Mouse (Mus musculus): Measurements from ENCODE around the gene Tfap4. TPM values are rescaled to one million over a fixed set of nuclear protein-coding genes. Genes with fewer than 3 reads are reported as not detected.
A peak's percentile ranks its signal among the peaks of the same experiment; 100 is the strongest.

Tfap4 gene
- 13.2 and 14.9 TPM in 2 replicates for polyA plus RNA-seq (2015; fragmentation: Nextera tagmentation; extraction: Ambion mirVana)

DNA sequence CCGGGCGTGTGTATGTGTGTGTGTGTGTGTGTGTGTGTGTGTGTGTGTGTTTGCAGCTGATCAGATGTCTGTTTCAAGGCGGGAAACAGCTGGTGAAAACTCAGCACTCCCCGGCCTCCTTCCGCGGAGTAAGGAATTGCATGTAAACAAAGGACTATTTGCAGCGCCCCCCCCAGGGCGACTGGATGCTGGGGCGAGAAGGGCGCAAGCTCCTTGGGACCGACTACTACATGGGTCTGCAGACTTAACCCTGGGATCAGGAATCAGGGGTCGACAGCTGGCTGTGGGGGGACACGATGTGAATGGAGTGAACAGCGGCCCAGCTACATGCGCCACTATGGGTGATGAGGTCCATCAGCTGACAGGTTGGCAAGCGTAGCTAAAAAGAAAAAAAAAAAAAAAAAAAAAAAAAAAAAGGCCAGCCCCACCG, at the start of gene Tfap4:
Tfap4 (minus strand) TSS at position 140 of the 430 bp plus-strand sequence.
- peak within 1 kb of the TSS; percentile 90 for H3K4me2 ChIP-seq (ENCODE audit: low read length)
- H3K4me1 ChIP-seq (replicated peaks; ENCODE audit: control insufficient read depth, insufficient read depth, low read length), result peaks cover 20% of the 10 kb centered on the region
- peak; percentile 14 for ATAC-seq
- H3K4me3 ChIP-seq (replicated peaks; ENCODE audit: low read length), result peak within 1 kb of the TSS; percentile 70
- WGBS, result 0% methylated on average over 15 of the region's 17 CpGs
- peak within 1 kb of the TSS; percentile 93 for H3K27ac ChIP-seq (ENCODE audit: low read length)
- H3K9ac ChIP-seq (replicated peaks; ENCODE audit: low read depth, low read length), result peak within 1 kb of the TSS; percentile 76
- no peaks in the 10 kb centered on the region for H3K9me3 ChIP-seq (ENCODE audit: control insufficient read depth, low read length)
- H3K27me3 ChIP-seq (replicated peaks; ENCODE audit: control insufficient read depth, insufficient read depth, low read length), result no peaks in the 10 kb centered on the region
- H3K36me3 ChIP-seq (ENCODE audit: control insufficient read depth, insufficient read depth), result no peaks in the 10 kb centered on the region

DNA sequence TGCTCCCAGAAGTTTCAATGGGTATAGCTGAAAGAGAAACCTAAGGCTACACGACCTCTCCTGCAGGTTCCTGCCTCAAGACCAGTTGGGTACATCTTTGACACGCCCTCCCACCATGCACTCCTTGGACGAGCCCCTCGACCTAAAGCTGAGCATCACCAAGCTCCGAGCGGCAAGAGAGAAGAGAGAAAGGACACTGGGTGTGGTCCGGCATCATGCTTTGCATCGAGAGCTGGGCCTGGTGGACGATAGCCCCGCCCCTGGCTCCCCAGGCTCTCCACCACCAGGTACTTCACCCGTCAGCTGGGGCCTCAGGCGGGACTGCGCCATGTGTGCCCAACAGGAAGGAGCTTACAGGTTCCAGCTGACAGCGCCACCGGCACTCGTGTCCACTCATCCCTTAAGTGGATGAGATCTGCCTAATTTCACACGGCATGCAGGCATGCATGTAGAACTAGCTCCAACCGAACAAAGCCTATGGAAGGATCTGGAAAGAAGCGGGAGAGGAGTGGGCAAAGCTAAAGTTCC, 48.9 kb upstream of the Tfap4 start:
- no peak overlapping the region for H3K4me3 ChIP-seq (replicated peaks; ENCODE audit: low read length)
- 83% methylated on average over 19 of the region's 19 CpGs for WGBS
- ATAC-seq, result no peak
- peaks cover 15% of the 10 kb centered on the region for H3K4me1 ChIP-seq (replicated peaks; ENCODE audit: control insufficient read depth, insufficient read depth, low read length)
- no peaks in the 10 kb centered on the region for H3K9me3 ChIP-seq (ENCODE audit: control insufficient read depth, low read length)
- no peak overlapping the region for H3K9ac ChIP-seq (replicated peaks; ENCODE audit: low read depth, low read length)
- H3K4me2 ChIP-seq (ENCODE audit: low read length), result no peak overlapping the region
- H3K27ac ChIP-seq (ENCODE audit: low read length), result no peak overlapping the region
- peaks cover 4% of the 10 kb centered on the region; the same call in 1 of the 2 replicates for H3K36me3 ChIP-seq (ENCODE audit: control insufficient read depth, insufficient read depth)
- no peaks in the 10 kb centered on the region for H3K27me3 ChIP-seq (replicated peaks; ENCODE audit: control insufficient read depth, insufficient read depth, low read length)

DNA sequence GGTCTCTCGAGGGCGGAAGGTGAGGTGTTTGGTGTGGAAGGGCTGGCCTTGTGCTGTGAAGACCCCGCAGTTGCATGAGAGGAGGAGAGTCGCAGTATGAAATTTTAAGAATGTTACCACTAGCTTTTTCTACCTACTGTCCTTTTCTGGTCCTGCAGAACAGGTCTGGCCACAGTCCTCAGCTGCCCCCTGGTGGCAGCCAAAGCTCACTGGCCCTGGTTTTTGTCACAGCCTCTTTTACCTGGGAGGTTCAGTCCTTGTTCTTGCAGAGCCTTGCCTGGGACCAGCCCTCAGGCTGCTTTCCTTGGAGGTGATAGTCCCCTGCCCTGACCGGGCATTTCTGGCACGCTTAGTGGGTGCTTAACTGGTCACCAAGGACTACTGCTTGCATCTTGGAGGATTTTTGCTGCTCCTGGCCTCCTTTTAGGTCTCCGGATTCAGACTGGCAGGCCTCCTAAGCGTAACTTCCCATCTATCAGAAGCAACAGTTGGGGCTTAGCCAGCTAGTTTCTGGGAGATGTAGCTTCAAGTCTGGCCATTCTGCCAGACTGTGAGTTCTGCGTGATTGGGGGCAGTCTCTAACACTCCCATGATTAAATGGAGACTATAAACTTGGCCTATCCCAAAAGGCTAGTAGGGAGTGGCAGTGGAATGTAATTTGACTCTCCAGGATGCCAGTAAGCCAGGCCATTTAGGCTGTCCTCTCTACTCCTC, 48.3 kb upstream of the Tfap4 start:
- H3K36me3 ChIP-seq (ENCODE audit: control insufficient read depth, insufficient read depth), result 0 out of 2 replicates have a peak, but pooled peaks cover 4% of the 10 kb centered on the region
- H3K4me2 ChIP-seq (ENCODE audit: low read length), result no peak overlapping the region
- no peak overlapping the region for H3K4me3 ChIP-seq (replicated peaks; ENCODE audit: low read length)
- no peaks in the 10 kb centered on the region for H3K9me3 ChIP-seq (ENCODE audit: control insufficient read depth, low read length)
- peak; percentile 59 for ATAC-seq
- no peak overlapping the region for H3K27ac ChIP-seq (ENCODE audit: low read length)
- peaks cover 15% of the 10 kb centered on the region for H3K4me1 ChIP-seq (replicated peaks; ENCODE audit: control insufficient read depth, insufficient read depth, low read length)
- no peaks in the 10 kb centered on the region for H3K27me3 ChIP-seq (replicated peaks; ENCODE audit: control insufficient read depth, insufficient read depth, low read length)
- WGBS, result 52% methylated on average over 9 of the region's 9 CpGs
- no peak overlapping the region for H3K9ac ChIP-seq (replicated peaks; ENCODE audit: low read depth, low read length)

DNA sequence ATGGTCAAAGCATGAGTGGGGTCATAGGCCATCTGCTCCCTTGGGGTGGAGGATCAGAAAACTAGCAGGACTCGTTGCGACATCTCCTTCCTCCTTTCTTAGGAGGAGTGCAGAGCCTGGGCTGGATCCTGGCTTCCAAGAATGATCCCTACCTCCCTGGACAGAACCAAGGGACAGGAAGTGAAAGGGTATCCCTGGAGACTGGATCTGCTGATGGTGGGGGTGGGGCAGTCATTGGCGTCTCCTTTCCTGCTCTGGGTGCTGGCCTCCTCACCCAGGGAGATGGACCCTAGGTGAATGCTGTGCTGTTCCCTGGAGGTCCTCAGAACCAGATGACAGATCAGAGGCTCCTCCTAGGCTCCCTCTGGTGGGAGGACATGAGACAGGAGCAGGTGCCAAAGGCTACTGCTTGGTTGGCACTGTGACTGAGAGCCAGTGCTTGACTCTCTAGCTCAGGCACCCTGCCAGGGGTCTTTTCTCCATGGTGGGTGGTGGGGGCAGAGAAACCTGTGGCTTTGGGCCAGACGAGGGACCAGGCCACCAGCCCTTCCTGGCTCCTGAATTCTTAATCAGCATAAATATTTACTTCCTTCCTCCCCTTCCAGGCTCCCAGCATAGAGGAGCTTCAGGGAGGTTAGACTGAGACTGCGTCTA, 46.9 kb upstream of the Tfap4 start:
- no peaks in the 10 kb centered on the region for H3K9me3 ChIP-seq (ENCODE audit: control insufficient read depth, low read length)
- no peak overlapping the region for H3K9ac ChIP-seq (replicated peaks; ENCODE audit: low read depth, low read length)
- 0 out of 2 replicates have a peak, but pooled peaks have one; percentile 10 for ATAC-seq
- 0 out of 2 replicates have a peak, but pooled peaks cover 2% of the 10 kb centered on the region for H3K36me3 ChIP-seq (ENCODE audit: control insufficient read depth, insufficient read depth)
- H3K4me3 ChIP-seq (replicated peaks; ENCODE audit: low read length), result no peak overlapping the region
- H3K4me1 ChIP-seq (replicated peaks; ENCODE audit: control insufficient read depth, insufficient read depth, low read length), result peaks cover 19% of the 10 kb centered on the region
- no peak overlapping the region for H3K27ac ChIP-seq (ENCODE audit: low read length)
- H3K4me2 ChIP-seq (ENCODE audit: low read length), result no peak overlapping the region
- WGBS, result 48% methylated on average over 5 of the region's 5 CpGs
- H3K27me3 ChIP-seq (replicated peaks; ENCODE audit: control insufficient read depth, insufficient read depth, low read length), result no peaks in the 10 kb centered on the region

DNA sequence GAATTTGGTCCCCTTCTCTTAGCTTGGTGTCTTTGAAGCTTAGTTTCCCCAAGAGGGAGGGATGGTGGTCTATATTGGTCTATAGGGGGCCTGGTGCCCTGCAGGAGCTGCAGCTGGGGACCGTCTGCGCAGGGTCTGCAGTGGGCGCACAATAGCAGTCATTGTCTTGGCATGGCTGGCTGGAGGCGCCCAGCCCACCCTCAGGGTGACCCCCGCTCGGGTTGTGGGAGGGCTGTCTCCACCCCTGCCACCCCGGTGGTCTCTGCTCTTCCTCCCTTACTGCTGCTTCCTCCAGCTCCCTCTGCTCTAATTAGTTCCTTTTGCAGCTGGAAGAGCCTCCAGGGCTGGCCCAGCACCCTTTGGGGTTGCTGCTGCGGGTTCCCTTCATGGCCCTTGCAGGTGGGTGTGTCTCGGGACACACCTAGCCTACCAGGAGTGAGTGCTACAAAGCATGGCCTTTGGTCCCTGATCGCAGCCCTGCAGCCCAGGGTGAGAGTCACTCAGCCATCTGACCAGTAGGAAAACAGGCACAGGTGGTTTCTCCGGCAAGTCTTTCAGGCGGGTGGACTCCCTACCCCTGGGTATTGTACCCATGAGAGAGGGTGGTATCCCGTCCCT, 46.0 kb upstream of the Tfap4 start:
- Histone ChIP-seq H3K36me3 (ENCODE audit: control insufficient read depth, insufficient read depth) (no peaks in the 10 kb centered on the region), H3K4me2 (ENCODE audit: low read length) (no peak overlapping the region), H3K27me3 (replicated peaks; ENCODE audit: control insufficient read depth, insufficient read depth, low read length) (no peaks in the 10 kb centered on the region), H3K9me3 (ENCODE audit: control insufficient read depth, low read length) (no peaks in the 10 kb centered on the region), H3K4me1 (replicated peaks; ENCODE audit: control insufficient read depth, insufficient read depth, low read length) (peaks cover 19% of the 10 kb centered on the region), H3K9ac (replicated peaks; ENCODE audit: low read depth, low read length) (no peak overlapping the region), H3K4me3 (replicated peaks; ENCODE audit: low read length) (no peak overlapping the region), H3K27ac (ENCODE audit: low read length) (no peak overlapping the region)
- no peak for ATAC-seq
- 39% methylated on average over 13 of the region's 13 CpGs for WGBS

DNA sequence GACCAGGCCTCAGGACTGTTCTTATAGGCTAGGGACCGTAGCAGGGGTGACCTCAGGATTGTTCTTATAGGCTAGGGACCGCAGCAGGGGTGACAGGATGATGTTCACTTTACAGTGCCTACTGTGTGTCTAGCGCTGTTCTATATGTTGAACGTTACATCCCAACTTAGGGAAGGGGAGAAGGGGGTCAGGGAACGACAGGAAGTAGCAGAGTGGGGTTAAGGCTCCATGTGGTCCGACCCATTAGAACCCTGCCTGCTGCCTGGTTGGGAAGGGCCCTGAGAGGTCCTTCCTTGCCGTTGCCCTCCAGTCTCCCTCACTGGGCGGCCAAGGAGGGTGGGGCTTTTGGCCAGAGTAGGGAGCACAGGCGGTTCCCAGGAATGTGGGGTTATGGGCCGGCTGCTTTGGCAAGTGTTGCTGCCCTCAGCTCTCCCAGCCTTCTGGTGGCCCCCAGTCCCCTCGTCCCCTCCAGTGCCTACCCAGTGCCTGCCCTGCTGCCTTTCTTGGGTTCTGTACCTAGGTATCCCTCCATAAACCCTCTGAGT, 44.7 kb upstream of the Tfap4 start:
- H3K4me1 ChIP-seq (replicated peaks; ENCODE audit: control insufficient read depth, insufficient read depth, low read length), result peaks cover 19% of the 10 kb centered on the region
- WGBS, result 73% methylated on average over 11 of the region's 11 CpGs
- H3K27me3 ChIP-seq (replicated peaks; ENCODE audit: control insufficient read depth, insufficient read depth, low read length), result no peaks in the 10 kb centered on the region

DNA sequence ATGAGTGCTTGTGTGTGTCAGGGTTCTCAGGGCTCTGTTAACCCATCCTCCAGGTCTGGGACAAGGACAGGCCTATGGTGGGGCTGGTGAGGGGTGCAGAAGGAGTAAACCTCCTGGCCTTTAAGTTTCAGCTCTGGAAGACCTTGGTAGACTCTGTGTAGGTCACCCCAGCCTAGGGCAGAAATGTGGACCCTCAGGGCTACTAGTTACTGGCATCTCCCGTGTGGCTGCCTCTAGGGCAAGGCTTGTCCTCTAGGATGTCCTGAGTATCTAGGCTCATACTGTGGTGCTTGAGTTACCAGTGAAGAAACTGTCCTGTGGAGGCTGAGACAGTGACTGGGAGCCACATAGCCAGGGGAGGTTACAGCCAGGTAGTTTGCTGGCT, 43.8 kb upstream of the Tfap4 start:
- Histone ChIP-seq H3K4me2 (ENCODE audit: low read length) (no peak overlapping the region), H3K27me3 (replicated peaks; ENCODE audit: control insufficient read depth, insufficient read depth, low read length) (no peaks in the 10 kb centered on the region), H3K4me3 (replicated peaks; ENCODE audit: low read length) (no peak overlapping the region), H3K27ac (ENCODE audit: low read length) (no peak overlapping the region), H3K9ac (replicated peaks; ENCODE audit: low read depth, low read length) (no peak overlapping the region), H3K9me3 (ENCODE audit: control insufficient read depth, low read length) (no peaks in the 10 kb centered on the region), H3K36me3 (ENCODE audit: control insufficient read depth, insufficient read depth) (no peaks in the 10 kb centered on the region), H3K4me1 (replicated peaks; ENCODE audit: control insufficient read depth, insufficient read depth, low read length) (peaks cover 28% of the 10 kb centered on the region)
- WGBS, result 88% methylated on average over 1 of the region's 1 CpGs
- no peak for ATAC-seq

More for the DNA sequence above, 44.7 kb upstream of the Tfap4 start:
- no peaks in the 10 kb centered on the region for H3K36me3 ChIP-seq (ENCODE audit: control insufficient read depth, insufficient read depth)
- no peak overlapping the region for H3K27ac ChIP-seq (ENCODE audit: low read length)
- H3K4me3 ChIP-seq (replicated peaks; ENCODE audit: low read length), result no peak overlapping the region
- H3K9me3 ChIP-seq (ENCODE audit: control insufficient read depth, low read length), result no peaks in the 10 kb centered on the region
- ATAC-seq, result no peak
- H3K4me2 ChIP-seq (ENCODE audit: low read length), result no peak overlapping the region
- H3K9ac ChIP-seq (replicated peaks; ENCODE audit: low read depth, low read length), result no peak overlapping the region

DNA sequence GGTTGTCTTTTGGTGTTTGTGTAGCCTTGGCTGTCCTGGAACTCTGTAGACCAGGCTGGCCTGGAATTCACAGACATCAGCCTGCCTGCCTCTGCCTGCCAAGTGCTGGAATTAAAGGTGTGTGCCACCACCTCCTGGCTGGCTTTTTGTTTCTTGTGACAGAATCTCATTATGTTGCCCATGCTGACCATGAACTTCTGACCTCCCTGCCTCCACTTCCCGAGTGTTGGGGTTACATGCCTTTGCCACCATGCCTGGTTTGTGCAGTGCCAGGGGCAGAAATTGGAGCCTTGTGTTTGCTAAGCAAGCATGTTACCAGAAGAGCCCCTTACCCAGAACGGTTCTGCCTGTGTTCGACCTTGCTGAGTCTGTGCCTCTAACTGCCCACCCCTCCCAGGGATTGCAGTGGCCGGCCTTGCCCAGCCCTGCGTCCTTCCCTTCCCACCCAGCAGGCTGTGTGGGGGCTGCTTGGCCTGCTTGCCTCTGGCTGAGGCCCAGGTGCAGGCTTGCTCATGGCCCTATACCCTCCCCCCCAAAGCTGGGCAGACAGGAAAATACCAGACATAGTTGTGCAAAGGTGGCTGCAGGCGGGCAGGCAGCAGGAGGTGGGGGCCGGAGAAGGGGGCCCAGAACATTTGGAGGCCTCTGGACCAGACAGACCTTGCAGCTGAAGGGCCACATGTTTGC, 43.3 kb upstream of the Tfap4 start:
- Histone ChIP-seq H3K9me3 (ENCODE audit: control insufficient read depth, low read length) (no peaks in the 10 kb centered on the region), H3K9ac (replicated peaks; ENCODE audit: low read depth, low read length) (no peak overlapping the region), H3K4me2 (ENCODE audit: low read length) (no peak overlapping the region), H3K36me3 (ENCODE audit: control insufficient read depth, insufficient read depth) (no peaks in the 10 kb centered on the region), H3K27me3 (replicated peaks; ENCODE audit: control insufficient read depth, insufficient read depth, low read length) (no peaks in the 10 kb centered on the region), H3K4me3 (replicated peaks; ENCODE audit: low read length) (no peak overlapping the region), H3K27ac (ENCODE audit: low read length) (no peak overlapping the region), H3K4me1 (replicated peaks; ENCODE audit: control insufficient read depth, insufficient read depth, low read length) (peaks cover 31% of the 10 kb centered on the region)
- 33% methylated on average over 7 of the region's 7 CpGs for WGBS
- ATAC-seq, result no peak
